Mouse (Mus musculus) gastrocnemius, postnatal 25 days (tissue): ENCODE measurements around the gene Olfr923. TPM values are rescaled to one million over a fixed set of nuclear protein-coding genes. Genes with fewer than 3 reads are reported as not detected.
"Not testable (repeated sequence)": the region's sequence is repeated elsewhere in the genome, so short reads cannot be mapped to it uniquely, and the experiment has no call there.

Experiments used
- DNase-seq: peaks from one replicate; pipeline ENCODE4 v3.0.0; 2022
- long read RNA-seq, 2 experiments: library from polyadenylated mRNA; stranded (forward); transcript quantifications; one replicate each; pipeline ENCODE4 v2.0.0; 2021
- total RNA-seq, 2 experiments: library from RNA; stranded (reverse); gene quantifications; 1 replicate in 1 of 2; 2 replicates in 1 of 2; pipeline ENCODE4 v1.2.3; 2021

Gene Olfr923
- not detected for total RNA-seq
- long read RNA-seq, experiment 1 = 0 reads
- long read RNA-seq, experiment 2 = 0 reads

GRCm38 (mm10) chr9:38826245-38826644, at the start of gene Olfr923:
Gene Olfr923, plus strand, starts transcription at chr9:38826545.
- DNase-seq = no peak

- no peak for DNase-seq
These were observed 33.7 kb upstream of the Olfr923 start for GRCm38 (mm10) chr9:38792689-38793088.

GRCm38 (mm10) chr9:38805696-38806095, 20.6 kb upstream of the Olfr923 start:
- no peak for DNase-seq

GRCm38 (mm10) chr9:38814314-38814713, 12.0 kb upstream of the Olfr923 start, which contains the start of gene Olfr922:
Gene Olfr922, plus strand, starts transcription at chr9:38814614.
- no peak for DNase-seq

- no peak for DNase-seq
These were observed 10.8 kb upstream of the Olfr923 start for GRCm38 (mm10) chr9:38815458-38815986.

- DNase-seq = no peak
These were observed 6.7 kb downstream of the Olfr923 start for GRCm38 (mm10) chr9:38833027-38833426.

- no peak for DNase-seq
These were observed 17.8 kb downstream of the Olfr923 start, which contains the start of gene Olfr924 for GRCm38 (mm10) chr9:38844149-38844548. Gene Olfr924, plus strand, starts transcription at chr9:38844449.

- no peak for DNase-seq
These were observed 28.4 kb downstream of the Olfr923 start, which contains the start of gene Olfr26 for GRCm38 (mm10) chr9:38854760-38855159. Gene Olfr26, plus strand, starts transcription at chr9:38855060.

- DNase-seq = not testable (repeated sequence)
These were observed 48.5 kb downstream of the Olfr923 start for GRCm38 (mm10) chr9:38874880-38875279.

GRCm38 (mm10) chr9:38876826-38877225, 50.5 kb downstream of the Olfr923 start, which contains the start of gene Olfr926:
Gene Olfr926, plus strand, starts transcription at chr9:38877126.
- DNase-seq = no peak

Other genes with a start within 250 kb of the Olfr923 start
- gene Olfr912, start 246.4 kb upstream of the Olfr923 start, total RNA-seq = not detected
- gene Olfr913, start 233.8 kb upstream of the Olfr923 start, total RNA-seq = not detected
- gene Olfr914, start 221.4 kb upstream of the Olfr923 start, total RNA-seq = not detected
- not detected for gene Olfr916, start 166.7 kb upstream of the Olfr923 start, total RNA-seq
- gene Olfr917, start 160.7 kb upstream of the Olfr923 start, total RNA-seq = not detected
- not detected for gene Olfr918, start 151.9 kb upstream of the Olfr923 start, total RNA-seq
- gene Olfr919, start 122.9 kb upstream of the Olfr923 start, total RNA-seq = not detected
- gene Vwa5a, start 108.3 kb upstream of the Olfr923 start, total RNA-seq = 10 to 100 TPM; 11.2 to 13.2 TPM
- gene Olfr920, start 74.2 kb upstream of the Olfr923 start, total RNA-seq = under 1 TPM in 1 of 2 experiments, not detected in 1; 0.05 TPM
- not detected for gene Olfr921, start 53.5 kb upstream of the Olfr923 start, total RNA-seq
- gene Olfr922, start 11.9 kb upstream of the Olfr923 start, total RNA-seq = not detected
- gene Olfr924, start 17.9 kb downstream of the Olfr923 start, total RNA-seq = not detected
- not detected for gene Olfr26, start 28.5 kb downstream of the Olfr923 start, total RNA-seq
- gene Olfr926, start 50.6 kb downstream of the Olfr923 start, total RNA-seq = not detected
- gene Olfr930, start 103.3 kb downstream of the Olfr923 start, total RNA-seq = not detected
- gene Olfr933, start 145.8 kb downstream of the Olfr923 start, total RNA-seq = not detected
- not detected for gene Olfr934, start 161.8 kb downstream of the Olfr923 start, total RNA-seq
- gene Olfr935, start 173.1 kb downstream of the Olfr923 start, total RNA-seq = not detected
- not detected for gene Olfr146, start 196.8 kb downstream of the Olfr923 start, total RNA-seq
- gene Olfr937, start 238.4 kb downstream of the Olfr923 start, total RNA-seq = not detected